Mouse (Mus musculus): ENCODE results near the gene Nol4l.
A peak's percentile ranks its signal among the peaks of the same experiment; 100 is the strongest.
"Not testable (repeated sequence)": the region's sequence is repeated elsewhere in the genome, so short reads cannot be mapped to it uniquely, and the experiment has no call there.

The Nol4l gene

DNA sequence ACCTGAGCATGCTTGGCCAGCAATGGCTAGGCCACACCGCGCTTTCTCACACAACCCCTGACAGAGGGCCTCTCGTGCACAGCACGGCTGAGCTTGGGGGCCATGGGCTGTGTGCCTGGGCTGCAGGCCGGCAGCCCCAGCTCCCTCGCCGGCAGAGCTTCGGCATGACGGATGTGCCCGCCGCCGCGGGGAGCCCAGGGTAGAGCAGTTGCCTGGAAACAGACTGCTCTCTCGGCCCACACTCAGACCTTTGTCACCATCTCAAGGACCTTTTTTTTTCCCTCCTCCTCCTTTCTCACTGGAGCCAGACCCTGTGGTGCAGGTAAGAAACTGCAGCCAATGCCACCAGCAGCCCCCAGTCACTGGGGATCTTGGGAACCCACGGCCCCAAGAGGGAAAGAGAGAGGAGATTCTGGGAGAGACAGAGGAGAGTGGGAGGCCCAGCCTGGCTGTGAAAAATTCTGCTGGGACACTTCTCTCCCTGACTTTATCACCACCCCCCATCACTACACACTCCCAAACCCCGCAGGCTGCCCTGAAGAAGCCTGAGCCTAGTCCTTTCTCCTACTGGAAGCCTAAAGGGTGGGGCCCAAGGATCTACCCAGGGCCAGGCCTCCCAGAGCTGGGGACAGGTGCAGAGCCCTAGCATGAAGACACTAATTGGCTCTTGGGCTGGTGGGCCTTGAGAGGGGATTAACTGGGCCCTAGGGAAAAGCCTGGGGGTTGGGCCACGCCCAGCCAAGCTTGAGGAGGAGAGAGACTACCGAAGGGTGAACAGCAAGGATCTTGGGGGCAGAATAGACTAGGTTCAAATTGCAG lies 20.4 kb downstream of the Nol4l start:
- peak; percentile 76 for DNase-seq

DNA sequence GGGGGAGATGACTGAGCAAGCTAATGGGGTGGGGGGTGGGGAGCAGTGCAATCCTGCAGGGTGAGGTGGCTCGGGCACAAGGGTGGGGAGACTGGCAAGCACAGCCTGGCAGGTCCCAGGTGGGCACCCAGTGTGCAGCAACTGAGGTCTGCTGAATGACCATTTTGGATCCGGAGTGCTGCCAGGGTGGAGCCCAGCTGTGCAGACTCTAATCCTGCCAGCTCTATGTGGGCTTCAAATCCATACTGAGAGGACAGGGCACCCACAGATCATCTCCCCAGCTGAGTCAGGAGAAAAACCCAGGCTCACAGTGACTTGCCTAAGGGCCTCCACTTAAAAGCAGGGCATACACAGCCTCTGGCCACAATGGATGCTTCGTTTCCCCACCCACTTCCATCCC lies 21.4 kb downstream of the Nol4l start:
- DNase-seq = peak; percentile 62

DNA sequence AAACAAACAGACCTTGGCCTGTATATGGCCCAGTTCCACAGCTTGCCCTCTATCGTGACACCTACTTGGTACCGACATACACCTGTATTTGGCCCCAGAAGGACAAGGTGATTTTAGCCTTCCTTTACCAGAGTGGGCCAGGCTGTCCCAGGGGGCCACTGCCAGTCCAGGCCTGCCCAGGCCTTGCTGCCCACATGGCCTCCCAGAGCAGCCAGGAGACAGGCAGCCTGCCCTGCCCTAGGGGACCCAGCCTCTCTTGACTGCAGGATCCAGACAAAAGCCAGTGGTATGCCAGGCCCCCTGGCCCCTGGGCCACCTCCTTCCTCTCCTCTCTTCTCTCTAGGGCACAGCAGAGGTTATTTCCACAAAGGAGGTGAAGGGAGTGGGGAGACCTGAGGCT lies 21.8 kb downstream of the Nol4l start:
- DNase-seq = peak; percentile 50

DNA sequence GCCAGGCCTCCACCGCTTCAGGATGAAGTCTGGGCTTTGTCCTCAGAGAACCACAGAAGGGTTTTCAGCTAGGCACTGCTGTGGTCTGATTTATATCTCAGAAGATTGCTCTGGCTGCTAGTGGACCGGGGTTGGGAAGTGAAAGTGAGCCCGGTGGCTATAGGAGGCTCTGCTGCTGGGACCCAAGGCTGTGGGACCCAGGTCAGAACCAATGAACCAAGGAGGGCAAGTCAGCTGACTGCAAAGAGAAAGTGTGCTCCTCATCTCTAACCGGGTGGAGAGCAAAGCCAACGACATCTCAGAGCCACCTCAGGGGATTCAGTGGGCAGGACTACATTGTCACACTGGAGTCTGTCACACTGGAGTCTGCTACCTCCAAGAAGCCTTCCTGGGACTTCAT lies 23.4 kb downstream of the Nol4l start:
- DNase-seq = no peak

DNA sequence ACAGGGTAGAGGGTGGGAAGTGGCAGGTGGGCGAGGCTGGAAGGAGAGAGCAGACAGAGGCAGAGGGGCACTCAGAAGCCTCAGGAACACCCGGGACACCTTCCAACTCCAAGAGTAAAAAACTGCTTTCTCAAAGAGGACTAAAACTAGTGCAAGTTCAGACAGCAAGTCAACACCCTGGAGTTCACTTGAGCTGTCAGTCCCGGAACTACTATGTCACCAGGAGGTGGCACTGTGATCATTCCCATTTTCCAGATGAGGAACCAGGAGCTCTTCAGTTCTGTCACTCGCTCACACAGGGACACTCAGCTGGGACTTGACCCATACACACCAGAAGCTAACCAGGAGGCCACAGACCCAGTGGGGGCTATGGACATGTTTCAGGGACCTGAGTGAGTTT lies 30.6 kb downstream of the Nol4l start:
- peak; percentile 74 for DNase-seq

DNA sequence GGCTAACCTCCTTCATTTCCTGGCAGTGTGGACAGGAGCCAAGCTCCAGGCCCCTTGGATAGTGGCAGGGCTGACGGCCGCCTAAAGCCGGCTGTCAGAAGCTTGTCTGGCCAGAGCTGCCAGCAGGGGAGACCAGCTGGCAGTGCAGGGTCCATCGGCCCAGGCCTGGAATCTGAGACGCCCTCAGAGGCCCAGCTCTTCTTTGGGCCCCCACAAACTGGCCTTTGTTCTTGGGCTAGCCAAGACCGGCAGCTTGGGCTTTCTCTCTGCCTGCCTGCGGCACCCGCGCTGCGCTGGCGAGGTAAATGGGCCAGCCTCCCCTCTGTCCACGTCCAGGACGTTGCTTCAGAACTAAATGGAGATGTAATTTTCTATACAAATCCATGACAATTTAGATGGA lies 32.9 kb downstream of the Nol4l start:
- peak; percentile 82 for DNase-seq

DNA sequence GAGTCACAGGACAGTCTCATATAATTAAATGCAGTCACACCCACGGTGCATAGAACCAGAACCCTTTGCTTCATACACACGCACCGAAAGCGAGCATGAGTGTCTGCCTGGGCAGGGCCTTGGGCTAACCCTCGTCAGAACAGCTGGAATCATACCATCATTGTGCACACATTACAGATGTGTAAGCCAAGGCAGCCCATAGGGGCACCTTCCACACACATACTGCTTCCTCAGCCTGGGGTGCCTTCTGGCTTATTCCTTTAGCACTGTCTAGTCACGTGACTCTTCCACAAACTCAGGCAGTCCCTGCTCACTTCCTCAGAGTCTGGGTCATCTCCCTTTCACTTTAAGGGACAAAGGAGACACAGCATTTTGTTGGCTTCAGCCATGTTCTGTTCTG lies 33.5 kb downstream of the Nol4l start:
- no peak for DNase-seq

DNA sequence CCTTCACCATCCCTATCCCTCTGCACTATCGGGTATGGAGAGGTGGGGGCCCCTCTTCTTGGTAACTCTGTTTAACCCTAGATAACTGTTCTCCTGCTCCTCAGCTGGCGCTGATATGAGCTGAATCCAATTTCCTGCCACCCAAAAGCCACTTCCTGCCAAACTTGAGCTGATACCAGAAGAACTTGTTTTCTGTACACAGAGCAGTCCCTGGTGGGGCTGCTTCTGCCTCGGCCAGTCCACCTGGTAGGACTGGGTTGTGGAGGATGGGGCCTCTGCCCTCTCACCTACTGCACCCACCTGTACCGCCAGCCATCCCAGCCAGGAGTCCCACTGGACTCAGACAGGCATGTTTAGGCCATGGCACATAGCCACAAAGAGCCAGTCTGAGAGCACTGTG lies 34.0 kb downstream of the Nol4l start:
- DNase-seq = peak; percentile 56

DNA sequence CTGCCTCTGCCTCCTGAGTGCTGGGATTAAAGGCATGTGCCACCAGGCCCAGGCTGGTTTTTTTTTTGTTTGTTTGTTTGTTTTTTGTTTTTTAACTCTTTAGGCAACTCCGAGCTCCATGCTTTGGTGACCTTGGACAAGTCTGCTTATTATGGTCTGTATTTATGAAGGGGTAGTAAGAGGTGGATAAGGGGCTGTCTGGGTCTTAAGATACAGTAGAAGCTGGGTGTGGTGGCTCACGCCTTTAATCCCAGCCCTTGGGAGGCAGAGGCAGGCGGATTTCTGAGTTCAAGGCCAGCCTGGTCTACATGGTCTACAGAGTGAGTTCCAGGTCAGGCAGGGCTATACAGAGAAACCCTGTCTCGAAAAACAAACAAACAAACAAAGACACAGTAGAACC lies 34.4 kb downstream of the Nol4l start:
- not testable (repeated sequence) for DNase-seq

DNA sequence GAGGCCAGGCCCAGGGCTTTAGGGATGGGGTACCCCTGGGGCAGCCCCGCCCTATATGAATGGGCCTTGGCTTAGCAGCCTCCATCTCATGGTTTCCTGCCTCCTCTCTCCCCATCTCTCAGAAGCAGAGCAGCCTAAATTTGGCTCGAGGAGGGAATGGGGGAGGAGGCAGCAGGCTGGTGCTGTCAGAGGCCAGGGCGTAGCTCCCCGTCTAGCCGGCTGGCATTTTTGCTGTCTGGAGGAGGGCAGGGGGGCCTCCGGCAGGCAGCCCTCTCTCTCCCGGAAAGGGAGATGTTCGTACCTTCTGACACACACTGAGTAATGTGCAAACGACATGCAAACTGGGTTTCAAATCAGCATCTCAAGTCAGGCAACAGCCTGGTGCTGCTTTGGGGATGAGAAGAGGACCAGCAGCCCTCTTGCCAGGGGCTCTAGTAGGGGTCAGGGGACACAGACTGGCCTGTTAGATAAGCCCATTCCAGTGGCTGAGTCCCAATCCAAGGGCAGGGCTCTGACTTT lies 35.4 kb downstream of the Nol4l start:
- peak; percentile 80 for DNase-seq

DNA sequence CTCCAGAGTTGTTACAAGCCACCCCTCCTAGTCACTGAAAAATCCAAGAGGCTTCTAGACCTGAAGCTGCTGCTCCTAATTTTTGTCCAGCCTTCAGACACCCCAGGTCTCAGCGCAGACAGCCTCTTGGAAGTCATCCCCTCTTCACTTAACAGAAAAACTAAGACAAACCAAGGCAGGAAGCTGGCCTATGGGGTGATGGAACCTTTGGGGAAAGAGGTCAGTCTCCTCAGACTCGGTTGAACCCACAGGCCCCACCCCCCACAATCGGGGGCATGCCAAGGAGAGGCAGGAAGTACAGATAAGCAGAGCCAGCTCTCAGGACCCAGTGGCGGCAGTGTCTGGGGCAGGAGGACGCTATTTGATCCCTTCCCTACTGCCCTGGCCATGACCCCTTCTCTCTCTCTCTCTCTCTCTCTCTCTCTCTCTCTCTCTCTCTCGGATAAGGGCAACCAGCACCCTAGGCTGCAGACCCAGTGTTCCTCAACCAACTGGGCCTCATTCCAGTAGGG lies 35.9 kb downstream of the Nol4l start:
- peak; percentile 74 for DNase-seq

DNA sequence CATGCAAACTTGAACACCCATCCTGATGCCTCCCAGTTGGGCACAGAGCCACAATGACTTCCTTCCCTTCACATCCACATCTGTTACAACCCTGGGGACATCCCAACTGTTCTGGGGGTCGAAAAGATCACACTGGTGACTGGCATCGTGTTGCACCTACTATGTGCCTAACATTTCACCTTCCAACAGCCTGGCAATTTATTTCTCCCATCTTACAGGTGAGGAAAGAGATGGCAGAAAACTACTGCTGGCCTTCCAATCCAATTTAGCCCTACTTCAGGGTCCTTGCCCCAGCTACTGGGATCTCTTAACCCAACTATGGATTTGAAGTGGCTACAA lies 36.4 kb downstream of the Nol4l start:
- no peak for DNase-seq

DNA sequence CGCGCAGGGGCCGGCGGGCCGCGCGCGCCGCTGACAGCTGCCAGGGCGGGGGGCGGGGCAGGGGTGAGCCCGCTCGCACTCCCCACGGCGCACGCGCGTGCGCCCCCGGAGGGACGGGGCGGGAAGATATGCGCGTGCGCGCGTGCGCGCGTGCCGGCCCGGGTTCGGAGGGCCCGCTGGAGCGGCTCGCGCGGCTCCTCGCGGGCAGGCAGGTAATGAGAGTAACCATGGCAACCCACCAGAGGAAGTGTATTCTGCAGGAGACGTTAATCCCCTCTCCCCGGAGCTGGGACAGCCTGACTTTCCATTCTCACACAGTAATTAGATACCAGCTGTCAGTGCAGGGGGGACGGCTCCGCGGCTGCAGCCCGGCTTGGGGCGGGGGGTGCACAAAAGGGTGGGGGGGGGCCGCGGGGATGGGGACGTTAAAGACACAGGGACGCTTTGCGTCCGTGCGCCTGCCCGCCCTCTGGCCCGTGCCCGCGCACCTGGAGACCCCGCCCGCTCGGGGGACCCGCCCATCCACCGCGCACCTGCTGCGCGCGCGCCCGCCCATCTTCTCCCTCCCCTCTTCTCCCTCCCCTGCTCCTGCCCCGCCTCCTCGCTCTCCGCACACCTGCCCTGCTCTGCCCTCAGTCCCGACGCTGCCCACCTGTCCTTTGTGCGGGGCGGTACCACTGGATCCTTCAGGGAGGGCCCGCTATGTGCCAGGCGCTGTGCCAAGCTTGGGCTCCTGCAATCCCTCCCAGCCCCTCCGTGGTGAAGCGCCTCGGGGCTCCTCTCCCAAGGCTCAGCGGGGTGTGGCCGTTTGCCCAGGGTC lies 37.0 kb downstream of the Nol4l start, which contains the start of gene 4930404H24Rik:
4930404H24Rik (plus strand) TSS at position 218 of the 820 bp plus-strand sequence.
- DNase-seq = peak; percentile 87

DNA sequence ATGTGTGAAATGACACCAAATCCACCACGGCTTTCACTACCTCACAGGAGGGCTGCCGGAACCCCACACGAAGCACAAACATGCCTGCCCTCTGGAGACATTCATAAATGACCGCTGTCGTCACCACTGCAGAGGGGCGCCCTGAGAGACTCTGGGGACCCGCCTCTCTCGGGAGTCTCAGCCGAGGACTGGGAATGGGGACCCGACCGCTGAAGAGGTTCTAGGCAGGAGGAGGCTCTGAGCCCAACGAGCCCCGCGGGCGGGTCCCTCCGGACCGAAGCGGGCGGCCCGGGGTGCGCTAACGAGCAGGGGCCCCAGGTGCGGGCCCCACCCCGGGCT lies 37.6 kb downstream of the Nol4l start:
- peak; percentile 78 for DNase-seq

DNA sequence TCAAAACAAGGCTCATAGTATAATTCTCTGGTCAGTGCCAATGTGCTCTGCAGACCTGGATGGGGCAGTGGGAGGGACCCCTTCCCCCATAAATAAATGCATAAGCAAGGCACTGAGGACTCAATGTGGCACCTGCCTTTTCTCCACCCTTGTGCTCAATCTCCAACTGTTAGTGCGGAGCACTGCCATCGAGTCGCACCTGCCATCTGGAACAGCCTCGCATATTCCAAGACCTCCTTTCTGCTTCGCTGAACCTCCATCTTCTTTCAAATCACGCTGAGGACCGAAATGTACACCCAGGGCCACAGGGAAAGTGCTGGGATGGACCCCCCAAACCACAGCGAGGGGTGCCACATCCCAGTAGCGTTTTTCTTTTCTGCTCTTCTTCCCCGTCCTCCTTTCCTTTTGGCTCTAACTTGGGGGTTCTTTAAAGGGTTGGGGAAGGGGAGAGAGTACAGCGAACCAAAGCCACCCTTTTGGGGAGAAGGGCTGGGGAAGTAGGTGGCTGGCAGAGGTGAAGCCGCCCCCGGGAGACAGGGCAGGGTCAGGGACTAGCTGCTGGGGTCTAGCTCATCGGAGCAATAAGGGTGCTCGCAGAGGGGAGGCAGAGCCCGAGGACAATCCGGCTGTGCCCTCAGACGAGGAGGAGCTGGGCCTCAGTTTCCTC lies 38.1 kb downstream of the Nol4l start:
- peak; percentile 87 for DNase-seq

DNA sequence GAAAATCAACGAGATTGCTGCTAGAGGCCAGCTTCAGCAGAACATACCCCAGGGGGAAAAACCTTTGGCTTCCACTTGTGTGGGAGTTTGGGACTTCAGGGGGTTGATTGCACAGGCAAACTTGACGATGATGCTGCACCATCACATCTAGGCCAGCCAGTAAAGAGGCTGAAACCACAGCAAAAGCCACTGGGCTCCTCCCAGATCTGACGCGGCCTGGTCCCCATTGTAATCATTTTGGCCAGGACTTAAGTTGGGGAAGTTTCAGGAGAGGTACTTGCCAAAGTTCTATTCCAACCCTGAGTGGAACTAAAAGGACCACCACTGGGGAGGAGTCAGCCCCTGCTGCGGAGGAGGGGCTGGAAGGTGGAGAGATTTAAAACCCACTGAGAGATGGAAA lies 38.8 kb downstream of the Nol4l start:
- peak; percentile 64 for DNase-seq

DNA sequence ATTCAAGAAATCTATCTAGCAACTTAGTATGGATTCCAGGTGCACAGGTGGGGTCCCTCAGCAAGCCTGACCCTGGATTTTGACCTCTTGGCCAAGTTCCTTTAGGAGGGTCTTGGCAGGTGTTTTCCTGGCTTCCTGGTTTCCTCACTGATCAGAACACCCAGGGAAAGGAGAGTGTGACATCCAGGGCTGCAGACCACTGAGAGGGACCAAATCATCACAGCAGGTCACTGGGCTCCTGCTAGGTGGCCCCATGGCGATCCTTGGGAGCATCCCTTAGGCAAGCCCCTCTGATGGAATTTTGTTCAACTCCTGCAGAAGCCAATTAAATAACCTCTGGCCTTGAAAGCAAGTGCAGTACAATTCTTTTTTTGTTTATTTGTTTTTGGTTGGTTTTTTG lies 39.7 kb downstream of the Nol4l start:
- DNase-seq = peak; percentile 51

DNA sequence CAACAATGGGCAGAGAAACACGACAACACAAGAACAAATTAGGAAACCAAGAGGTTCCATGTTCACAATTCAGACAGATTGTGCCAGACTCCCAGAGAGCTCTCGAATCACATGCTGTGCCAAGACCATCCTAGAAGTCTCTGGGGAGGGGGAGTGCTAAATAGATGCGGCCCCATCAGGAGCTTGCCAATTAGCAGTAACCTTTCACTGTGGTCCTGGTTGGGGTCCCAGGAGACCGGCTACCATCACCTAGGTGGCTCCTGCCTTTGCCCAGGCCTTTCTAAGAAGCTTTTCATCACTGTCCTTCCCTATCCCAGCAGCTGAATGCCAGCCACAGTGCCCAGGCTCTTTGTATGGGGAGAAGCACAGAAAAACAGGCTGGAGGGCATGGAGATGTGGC lies 45.7 kb downstream of the Nol4l start:
- peak; percentile 56 for DNase-seq

DNA sequence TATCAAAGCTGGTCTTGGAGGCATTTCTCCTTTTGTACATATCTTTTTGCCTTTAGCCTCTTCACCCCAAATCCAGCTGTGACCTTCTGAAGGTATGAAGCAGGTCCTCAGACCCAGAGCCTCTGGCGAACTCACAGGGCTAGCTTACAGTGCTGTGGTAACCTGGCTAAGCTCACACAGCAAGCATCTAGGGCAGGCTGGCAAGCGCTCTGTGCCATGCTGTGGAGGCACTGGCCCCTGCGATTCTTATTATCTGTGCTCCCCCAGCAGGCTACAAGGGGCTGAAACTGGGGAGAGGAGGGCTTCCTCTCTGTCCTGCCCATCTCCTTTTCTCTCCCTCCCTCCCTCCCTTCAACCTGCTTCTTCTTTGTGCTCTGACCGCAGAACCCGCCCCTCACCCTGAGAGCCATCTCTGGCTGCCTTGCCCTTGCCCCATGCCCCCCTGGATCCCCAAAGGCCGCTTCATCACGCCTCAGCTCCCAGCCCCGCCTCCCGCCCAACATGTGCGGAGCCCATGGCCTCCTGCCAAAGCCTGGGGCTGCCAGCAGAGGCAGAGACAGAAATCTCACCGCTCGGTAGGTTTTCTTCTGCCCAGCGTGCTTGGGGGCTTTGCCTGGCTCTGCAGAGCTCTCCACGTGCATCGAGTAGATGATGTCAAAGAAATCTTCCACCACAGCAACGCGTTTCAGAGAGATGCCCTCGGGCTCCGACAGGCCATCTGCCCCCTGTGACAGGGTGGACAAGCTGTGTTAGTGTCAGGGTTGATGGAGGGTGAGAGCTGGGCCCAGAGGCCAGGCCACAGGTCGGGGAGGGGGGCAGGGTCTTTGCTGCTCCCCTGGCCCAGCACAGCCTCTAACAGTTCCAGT lies 46.4 kb downstream of the Nol4l start:
- peak; percentile 80 for DNase-seq

DNA sequence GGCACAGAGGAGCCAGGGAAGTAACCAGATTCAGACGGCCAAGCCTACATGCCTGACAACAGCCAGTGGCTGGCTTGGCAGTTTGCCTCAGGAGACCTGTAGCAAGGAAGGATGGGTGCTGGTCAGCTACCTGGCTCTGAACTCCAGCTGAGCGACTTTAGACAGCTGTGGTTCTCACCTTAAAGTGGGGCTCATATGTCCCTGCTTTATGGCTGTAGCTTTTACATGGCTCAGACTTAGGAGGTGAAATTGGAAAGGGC lies 48.0 kb downstream of the Nol4l start:
- no peak for DNase-seq

DNA sequence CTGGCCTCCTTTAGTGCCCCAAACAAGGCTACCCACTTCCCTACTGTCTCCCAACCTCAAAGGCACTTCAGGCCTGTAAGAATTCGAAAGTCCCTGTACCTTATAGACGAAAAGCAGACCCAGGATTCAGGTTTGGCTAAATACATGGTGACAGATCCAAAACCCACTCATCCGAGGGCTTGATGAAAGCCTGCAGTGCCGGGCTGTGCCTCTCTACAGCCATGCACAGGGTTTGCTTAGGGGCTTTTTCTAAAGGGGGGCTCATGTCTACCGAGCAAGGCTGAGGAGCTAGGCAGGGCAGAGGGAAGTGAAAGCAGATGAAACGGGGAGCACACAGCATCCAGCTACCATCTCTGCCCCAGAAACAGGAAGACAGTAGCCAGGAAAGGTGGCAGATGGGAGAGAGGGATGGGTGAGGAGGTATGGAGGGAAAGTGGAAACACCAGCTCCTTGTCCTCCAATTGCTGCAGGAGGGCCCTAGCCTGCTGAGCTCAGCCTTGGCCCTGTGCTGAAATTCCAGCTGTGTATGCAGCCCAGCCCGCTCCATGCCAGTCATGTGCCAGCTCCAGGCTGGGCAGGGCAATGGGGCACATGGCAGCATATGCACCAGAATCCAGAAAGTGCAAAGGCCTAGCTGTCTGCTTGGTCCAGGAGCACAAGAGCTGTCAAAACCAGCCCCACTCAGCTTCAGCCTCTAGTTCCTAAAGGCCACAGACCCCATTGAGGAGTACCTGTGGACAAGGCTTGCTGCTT lies 48.5 kb downstream of the Nol4l start:
- DNase-seq = no peak

DNA sequence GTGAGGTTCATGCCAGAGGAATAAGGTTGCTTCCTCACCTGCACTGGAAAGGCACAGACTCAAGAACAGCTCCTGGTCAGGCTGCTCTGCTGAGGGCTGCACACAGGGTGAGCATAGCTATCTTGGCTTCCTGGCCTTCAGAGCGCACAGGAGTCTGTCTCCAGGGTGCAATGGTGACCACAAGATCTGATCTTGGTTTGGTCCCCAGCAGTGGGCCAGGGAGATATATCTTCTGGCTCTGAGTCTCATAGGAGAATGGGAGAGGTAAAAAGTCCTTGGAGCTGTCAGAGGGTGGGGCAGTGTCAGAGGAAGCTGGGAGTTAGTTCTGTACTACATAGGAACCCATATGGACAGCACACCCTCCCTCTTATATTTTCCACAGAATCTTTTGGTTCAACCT lies 50.3 kb downstream of the Nol4l start:
- no peak for DNase-seq
